Mouse (Mus musculus): ENCODE results near the gene Sirt1.

- TF ChIP-seq CTCF (conservative IDR thresholded peaks at IDR 0.05; ENCODE audit: low read length) = no peak
- no peak for TF ChIP-seq NANOG (IDR thresholded peaks at IDR 0.05; ENCODE audit: borderline replicate concordance, low read length)
Observed at GRCm38 (mm10) chr10:63396963-63397362, 15.5 kb upstream of the Sirt1 start.
